Mouse (Mus musculus) liver, adult 2 months (tissue): ENCODE data around the gene Hlf.

Source experiments
- CTCF ChIP-seq: fragments of 200-500 bp; IDR thresholded peaks from 2 replicates; pipeline ENCODE4 v1.5.1; 2011; ENCODE audit warnings: low read depth, low read length, control low read depth
- POLR2A ChIP-seq: fragments of 200-500 bp; IDR thresholded peaks from 2 replicates; pipeline ENCODE4 v1.6.1; 2011; ENCODE audit warnings: low read length, control low read depth; ENCODE audit not compliant: insufficient read depth; ENCODE audit errors: extremely low read depth

- no peak for TF ChIP-seq POLR2A
- no peak for TF ChIP-seq CTCF
Measured at GRCm38 (mm10) chr11:90380131-90380685, 10.5 kb downstream of the Hlf start.
